ENCODE assay signal across 22 mouse cellular contexts in the genomic region with DNA sequence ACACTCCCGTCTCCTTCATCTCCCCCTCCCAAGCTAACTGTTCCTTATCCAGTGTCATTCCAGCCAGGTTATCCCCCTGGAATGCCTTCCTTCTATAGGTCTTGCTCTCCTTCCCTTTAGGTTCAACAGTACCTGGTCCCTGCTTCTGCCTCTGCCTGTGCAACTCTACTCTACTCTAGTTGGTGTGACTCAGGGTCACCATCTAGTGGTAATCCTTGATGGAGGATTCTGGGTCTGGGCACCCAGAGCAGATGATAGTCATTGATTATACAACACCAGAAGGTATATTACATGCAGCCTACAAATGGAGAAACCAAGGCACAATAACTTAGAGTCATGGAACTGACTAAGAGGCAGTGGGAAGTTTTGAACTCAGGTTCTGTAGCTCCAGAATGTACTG. TPM values are rescaled to one million over a fixed set of nuclear protein-coding genes. Genes with fewer than 3 reads are reported as not detected.
A peak's percentile ranks its signal among the peaks of the same experiment; 100 is the strongest.
DNase-seq lines count a peak whose midpoint lies in the region; ATAC-seq and TF ChIP-seq lines count a peak whose summit lies in the region.
"Had no signal": no experiment of that assay in that cellular context is flagged by ENCODE, and none has a peak within 500 bp of the region (broad histone marks: within the 10 kb centered on the region; RNA-seq: fewer than 3 reads in every experiment).

No protein-coding gene starts in this region.

- H3K79me2 ChIP-seq in heart, adult 2 months (replicated peaks; ENCODE audit: control insufficient read depth, insufficient read depth, low read length), result no peaks in the 10 kb centered on the region

- 92% methylated on average over 1 of the region's 1 CpGs for WGBS in heart, adult 2 months

- H3K4me1 ChIP-seq in heart, adult 2 months (ENCODE audit: control insufficient read depth, insufficient read depth, low read length), result no peaks in the 10 kb centered on the region
- H3K4me1 ChIP-seq: forebrain, embryonic 12.5 days had no signal

- H3K4me3 ChIP-seq in heart, adult 2 months, result no peak overlapping the region
- H3K4me3 ChIP-seq: forebrain, embryonic 12.5 days; neural tube, embryonic 15.5 days had no signal

- H3K9ac ChIP-seq in heart, adult 2 months (ENCODE audit: low read depth, low read length), result no peak overlapping the region
- H3K9ac ChIP-seq: forebrain, embryonic 12.5 days; neural tube, embryonic 15.5 days had no signal

- intact Hi-C loops in heart, adult 2 months (cut with DNase I), result no loop called here

- no peak for TF ChIP-seq POLR2A in heart, adult 2 months (IDR thresholded peaks at IDR 0.05; ENCODE audit: insufficient read depth, low read depth, low read length)

- H3K36me3 ChIP-seq in heart, adult 2 months (ENCODE audit: control insufficient read depth, insufficient read depth, low read length), result no peaks in the 10 kb centered on the region
- H3K36me3 ChIP-seq: forebrain, embryonic 12.5 days; neural tube, embryonic 15.5 days had no signal

- no peak overlapping the region for H3K27ac ChIP-seq in heart, adult 2 months
- H3K27ac ChIP-seq: forebrain, embryonic 12.5 days; neural tube, embryonic 15.5 days had no signal

- ATAC-seq in common myeloid progenitor, adult 5-6 weeks (replicated peaks; ENCODE audit: low read depth, poor library complexity, severe bottlenecking), result 0 out of 2 replicates have a peak, but pooled peaks have one; percentile 26

- no peak for TF ChIP-seq EP300 in heart, adult 2 months (IDR thresholded peaks at IDR 0.05; ENCODE audit: insufficient read depth, low read depth, low read length)

- H3K27me3 ChIP-seq in heart, adult 2 months (ENCODE audit: control insufficient read depth, insufficient read depth, low read length), result no peaks in the 10 kb centered on the region

- no peak for DNase-seq in heart, adult 2 months
- DNase-seq in heart, adult 18-20 months, result no peak
- peak; percentile 18 for DNase-seq in layer of hippocampus, adult 11-12 months (ENCODE audit: low spot score)
- no peak for DNase-seq in layer of hippocampus, adult 9-11 months
- DNase-seq in A20 (ENCODE audit: low read depth, low spot score), result peak; percentile 29
- DNase-seq in frontal cortex, postnatal 10 days (ENCODE audit: low spot score in 2 of 2), result no peak
- DNase-seq in spleen, adult 18-20 months, result no peak
- DNase-seq: adrenal gland, adult 2 months; cerebellum, postnatal 36 days; heart, postnatal 4 days; lung, adult 2 months; right cerebral cortex, adult 18-20 months had no signal

- peak; percentile 52 for TF ChIP-seq CTCF in heart, adult 2 months (IDR thresholded peaks at IDR 0.05)

RNA-seq across cellular contexts. Expression of a gene that starts 6.2 kb away (rescaled TPM):
- 1 to 10 TPM; 2.3 to 3.0 TPM for total RNA-seq in heart, adult 2 months (2021)
- polyA plus RNA-seq in heart, adult 2 months (2012; rRNA removed), result 8.5 and 9.8 TPM in 2 replicates
- 1 to 10 TPM; 2.6 to 3.1 TPM for total RNA-seq in heart, adult 18-20 months (2021)
- total RNA-seq in common myeloid progenitor, adult 5-6 weeks (2017), result not detected in 2 replicates
- total RNA-seq: megakaryocyte-erythroid progenitor cell, adult 5-6 weeks had no signal

RNA-seq across cellular contexts. Expression of a gene that starts 24.8 kb away (rescaled TPM):
- total RNA-seq in heart, adult 2 months (2021), result 1 to 10 TPM; 2.7 to 3.6 TPM
- polyA plus RNA-seq in heart, adult 2 months (2012; rRNA removed), result 4.9 and 7.5 TPM in 2 replicates
- 1 to 10 TPM; 2.8 to 4.3 TPM for total RNA-seq in heart, adult 18-20 months (2021)
- total RNA-seq in common myeloid progenitor, adult 5-6 weeks (2017), result 14.8 and 18.6 TPM in 2 replicates

RNA-seq across cellular contexts. Expression of a gene that starts 30.4 kb away (rescaled TPM):
- not detected for total RNA-seq in heart, adult 2 months (2021)
- not detected in 2 replicates for polyA plus RNA-seq in heart, adult 2 months (2012; rRNA removed)
- total RNA-seq in heart, adult 18-20 months (2021), result not detected
- total RNA-seq in common myeloid progenitor, adult 5-6 weeks (2017), result 1.3 TPM in 1 of 2 replicates, not detected in the other
- total RNA-seq: heart, adult 8-10 months; heart, postnatal 4 days; layer of hippocampus, postnatal 10 days; megakaryocyte-erythroid progenitor cell, adult 5-6 weeks had no signal
- polyA plus RNA-seq: adrenal gland, adult 2 months; embryonic facial prominence, embryonic 14.5 days; limb, embryonic 11.5 days; spleen, adult 2 months; urinary bladder, adult 2 months had no signal

RNA-seq across cellular contexts. Expression of a gene that starts 34.1 kb away (rescaled TPM):
- total RNA-seq in heart, adult 2 months (2021), result 100 to 1,000 TPM; 109 to 125 TPM
- polyA plus RNA-seq in heart, adult 2 months (2012; rRNA removed), result 186 and 208 TPM in 2 replicates
- total RNA-seq in heart, adult 18-20 months (2021), result 100 to 1,000 TPM; 111 to 118 TPM
- total RNA-seq in common myeloid progenitor, adult 5-6 weeks (2017), result 89.8 and 130 TPM in 2 replicates

Comparison
In these comparisons a context has a peak if more than half of its experiments do, and no peak if none do; other contexts are left out.
1. DNase-seq: peak in layer of hippocampus, adult 11-12 months (single experiment) and A20 (single experiment); none in heart, adult 2 months (0 of 2), heart, adult 18-20 months (0 of 2), layer of hippocampus, adult 9-11 months (single experiment), frontal cortex, postnatal 10 days (0 of 2) and spleen, adult 18-20 months (0 of 2).